Mouse (Mus musculus) CH12.LX (cell line): ENCODE results near the gene Xntrpc. TPM values are rescaled to one million over a fixed set of nuclear protein-coding genes. Genes with fewer than 3 reads are reported as not detected.

Experiments used
- DNase-seq: peaks from one replicate; pipeline ENCODE4 v3.0.0-alpha.2; 2013; ENCODE audit errors: extremely low read depth
- H3K27ac ChIP-seq: 2 replicates; pipeline ENCODE4 v1.5.1; 2012; ENCODE audit warnings: low read depth, mild to moderate bottlenecking, control low read depth, moderate library complexity; ENCODE audit not compliant: insufficient read depth
- H3K27me3 ChIP-seq: replicated peaks from 2 replicates; pipeline ENCODE3; 2012; ENCODE audit warnings: inconsistent platforms
- H3K36me3 ChIP-seq, 2 experiments: replicated peaks in 1 of 2; 2 replicates each; pipeline versions ENCODE3 to v1.6.1; 2012; ENCODE audit warnings: inconsistent platforms in 1 of 2, low read length in 1 of 2, mild to moderate bottlenecking in 1 of 2, mixed read lengths in 1 of 2, moderate library complexity in 1 of 2; ENCODE audit not compliant: control insufficient read depth in 1 of 2, insufficient read depth in 1 of 2
- H3K4me1 ChIP-seq, 2 experiments: 2 replicates each; pipeline ENCODE4 v1.6.1; 2012; ENCODE audit warnings: inconsistent platforms in 1 of 2, moderate library complexity in 1 of 2; ENCODE audit not compliant: insufficient read depth in 2 of 2, control insufficient read depth in 1 of 2
- H3K4me2 ChIP-seq: 2 replicates; pipeline ENCODE4 v1.6.1; 2012; ENCODE audit warnings: low read depth, mild to moderate bottlenecking, control low read depth; ENCODE audit not compliant: poor library complexity, insufficient read depth, severe bottlenecking
- H3K4me3 ChIP-seq, 3 experiments: fragments of 150-350 bp in 1 of 3; sonication (generic) in 1 of 3; replicated peaks in 1 of 3; 2 replicates each; pipeline versions ENCODE3 to v1.5.1; 2011 to 2012; ENCODE audit warnings: low read depth in 2 of 3, low read length in 2 of 3, mild to moderate bottlenecking in 2 of 3, moderate library complexity in 2 of 3, control low read depth in 1 of 3, improper control_type of control experiment in 1 of 3, inconsistent platforms in 1 of 3, mixed read lengths in 1 of 3; ENCODE audit not compliant: poor library complexity in 1 of 3
- H3K79me2 ChIP-seq: replicated peaks from 2 replicates; pipeline ENCODE4 v1.6.1; 2012; ENCODE audit warnings: mild to moderate bottlenecking, moderate library complexity; ENCODE audit not compliant: control insufficient read depth, poor library complexity, insufficient read depth, severe bottlenecking; ENCODE audit errors: extremely low read depth
- H3K9ac ChIP-seq: 2 replicates; pipeline ENCODE4 v1.6.1; 2012; ENCODE audit warnings: low read depth, mild to moderate bottlenecking, control low read depth, moderate library complexity; ENCODE audit not compliant: insufficient read depth
- H3K9me3 ChIP-seq: replicated peaks from 2 replicates; pipeline ENCODE3; 2012; ENCODE audit warnings: low read length, inconsistent platforms, mixed read lengths
- BHLHE40 ChIP-seq: IDR thresholded peaks from 2 replicates; pipeline ENCODE4 v1.6.1; 2011; ENCODE audit warnings: mild to moderate bottlenecking, low read depth, low read length, improper control_type of control experiment
- CHD1 ChIP-seq: IDR thresholded peaks from 2 replicates; pipeline ENCODE4 v1.6.1; 2012; ENCODE audit warnings: low read depth, low read length, improper control_type of control experiment, inconsistent platforms
- CHD2 ChIP-seq: IDR thresholded peaks from 2 replicates; pipeline ENCODE4 v1.6.1; 2011; ENCODE audit warnings: low read length, improper control_type of control experiment
- CTCF ChIP-seq, 2 experiments: IDR thresholded peaks in 1 of 2; conservative IDR thresholded peaks in 1 of 2; 2 replicates each; pipeline ENCODE4 v1.5.1; 2011 to 2012; ENCODE audit warnings: low read depth in 2 of 2, low read length in 2 of 2, improper control_type of control experiment in 1 of 2, inconsistent platforms in 1 of 2, mild to moderate bottlenecking in 1 of 2, moderate library complexity in 1 of 2
- E2F4 ChIP-seq: IDR thresholded peaks from 2 replicates; pipeline ENCODE4 v1.6.1; 2011; ENCODE audit warnings: low read depth, low read length, improper control_type of control experiment; ENCODE audit not compliant: insufficient replicate concordance
- EP300 ChIP-seq: IDR thresholded peaks from 2 replicates; pipeline ENCODE4 v1.6.1; 2011; ENCODE audit warnings: low read length, improper control_type of control experiment
- ETS1 ChIP-seq: conservative IDR thresholded peaks from 2 replicates; pipeline ENCODE4 v1.6.1; 2012; ENCODE audit warnings: low read depth, mild to moderate bottlenecking, inconsistent platforms, low read length, improper control_type of control experiment, moderate library complexity
- GABPA ChIP-seq: IDR thresholded peaks from 2 replicates; pipeline ENCODE4 v1.6.1; 2012; ENCODE audit warnings: low read depth, low read length, improper control_type of control experiment, inconsistent platforms; ENCODE audit not compliant: insufficient replicate concordance
- HCFC1 ChIP-seq: IDR thresholded peaks from 2 replicates; pipeline ENCODE4 v1.6.1; 2012; ENCODE audit warnings: low read depth, mild to moderate bottlenecking, inconsistent platforms, low read length, improper control_type of control experiment
- IRF4 ChIP-seq: IDR thresholded peaks from 2 replicates; pipeline ENCODE4 v1.6.1; 2014; ENCODE audit warnings: low read depth, mild to moderate bottlenecking, inconsistent platforms, low read length, improper control_type of control experiment
- JUN ChIP-seq: IDR thresholded peaks from 2 replicates; pipeline ENCODE4 v1.6.1; 2011; ENCODE audit warnings: low read depth, mild to moderate bottlenecking, low read length, improper control_type of control experiment, moderate library complexity; ENCODE audit not compliant: insufficient read depth
- KAT2A ChIP-seq: IDR thresholded peaks from 2 replicates; pipeline ENCODE4 v1.6.1; 2012; ENCODE audit warnings: low read length, improper control_type of control experiment, inconsistent platforms; ENCODE audit not compliant: insufficient replicate concordance
- MAFK ChIP-seq: IDR thresholded peaks from 2 replicates; pipeline ENCODE4 v1.6.1; 2011; ENCODE audit warnings: low read length, improper control_type of control experiment; ENCODE audit not compliant: insufficient replicate concordance
- MAZ ChIP-seq: IDR thresholded peaks from 2 replicates; pipeline ENCODE4 v1.6.1; 2012; ENCODE audit warnings: low read depth, mild to moderate bottlenecking, inconsistent platforms, low read length, improper control_type of control experiment, moderate library complexity
- MXI1 ChIP-seq: IDR thresholded peaks from 2 replicates; pipeline ENCODE4 v1.6.1; 2011; ENCODE audit warnings: mild to moderate bottlenecking, low read depth, low read length, improper control_type of control experiment
- MYC ChIP-seq: IDR thresholded peaks from 2 replicates; pipeline ENCODE4 v1.6.1; 2011; ENCODE audit warnings: low read depth, mild to moderate bottlenecking, improper control_type of control experiment, low read length
- NRF1 ChIP-seq: IDR thresholded peaks from 2 replicates; pipeline ENCODE4 v1.6.1; 2014; ENCODE audit warnings: low read depth, mild to moderate bottlenecking, inconsistent platforms, low read length, improper control_type of control experiment, moderate library complexity
- PAX5 ChIP-seq: IDR thresholded peaks from 2 replicates; pipeline ENCODE4 v1.6.1; 2012; ENCODE audit warnings: low read length, inconsistent platforms, mixed read lengths
- POLR2A ChIP-seq: IDR thresholded peaks from 2 replicates; pipeline ENCODE4 v1.6.1; 2011; ENCODE audit warnings: low read depth, mild to moderate bottlenecking, improper control_type of control experiment, low read length
- POLR2AphosphoS2 ChIP-seq: IDR thresholded peaks from 2 replicates; pipeline ENCODE4 v1.6.1; 2011; ENCODE audit warnings: low read depth, low read length, improper control_type of control experiment
- RAD21 ChIP-seq: IDR thresholded peaks from 2 replicates; pipeline ENCODE4 v1.6.1; 2011; ENCODE audit warnings: low read depth, mild to moderate bottlenecking, low read length, improper control_type of control experiment, moderate library complexity
- RCOR1 ChIP-seq: conservative IDR thresholded peaks from 2 replicates; pipeline ENCODE4 v1.6.1; 2012; ENCODE audit warnings: low read depth, mild to moderate bottlenecking, inconsistent platforms, low read length, improper control_type of control experiment
- SMC3 ChIP-seq: IDR thresholded peaks from 2 replicates; pipeline ENCODE4 v1.6.1; 2011; ENCODE audit warnings: low read depth, low read length, improper control_type of control experiment
- TBP ChIP-seq: conservative IDR thresholded peaks from 2 replicates; pipeline ENCODE4 v1.6.1; 2011; ENCODE audit warnings: low read depth, low read length, improper control_type of control experiment
- TCF12 ChIP-seq: IDR thresholded peaks from 2 replicates; pipeline ENCODE4 v1.6.1; 2014; ENCODE audit warnings: low read depth, mild to moderate bottlenecking, inconsistent platforms, low read length, improper control_type of control experiment
- USF1 ChIP-seq: IDR thresholded peaks from 2 replicates; pipeline ENCODE4 v1.6.1; 2014; ENCODE audit warnings: low read depth, mild to moderate bottlenecking, inconsistent platforms, low read length, improper control_type of control experiment
- USF2 ChIP-seq: conservative IDR thresholded peaks from 2 replicates; pipeline ENCODE4 v1.6.1; 2011; ENCODE audit warnings: low read depth, low read length, improper control_type of control experiment
- ZC3H11A ChIP-seq: IDR thresholded peaks from 2 replicates; pipeline ENCODE4 v1.6.1; 2012; ENCODE audit warnings: low read depth, mild to moderate bottlenecking, inconsistent platforms, low read length, improper control_type of control experiment
- ZMIZ1 ChIP-seq: IDR thresholded peaks from 2 replicates; pipeline ENCODE4 v1.6.1; 2012; ENCODE audit warnings: low read depth, mild to moderate bottlenecking, inconsistent platforms, low read length, improper control_type of control experiment
- dilution Hi-C: fragments of 300-500 bp; cut with MboI; formaldehyde crosslinking; loops from 2 replicates; pipeline ENCODE4 v1.14.3; 2020; ENCODE audit warnings: low sequenced_read_pairs; ENCODE audit not compliant: extremely low pct_unique_long_range_greater_than_20kb, extremely low pct_ligation_motif_present
- in situ Hi-C: fragments of 300-500 bp; cut with MboI; formaldehyde crosslinking; loops from 3 replicates; pipeline ENCODE4 v1.14.3; 2019; ENCODE audit warnings: low sequenced_read_pairs, low pct_ligation_motif_present, low pct_unique_long_range_greater_than_20kb, mixed read lengths
- polyA plus RNA-seq: library from polyadenylated mRNA; unstranded; fragments of >175 nt; gene quantifications from 2 replicates; pipeline ENCODE4 v1.2.1, GENCODE M21; 2012; ENCODE audit warnings: low read depth; ENCODE audit not compliant: insufficient read length
- total RNA-seq, 2 experiments: library from RNA; depleted of rRNA; stranded (reverse); fragments of 300-350 nt in 1 of 2; fragments of >200 nt in 1 of 2; gene quantifications; 2 replicates each; pipeline ENCODE4 v1.2.3; 2012 to 2014

The Xntrpc gene
- total and polyA plus RNA-seq, 3 experiments = 0.64 to 1.9 (median 1.7) TPM

DNA sequence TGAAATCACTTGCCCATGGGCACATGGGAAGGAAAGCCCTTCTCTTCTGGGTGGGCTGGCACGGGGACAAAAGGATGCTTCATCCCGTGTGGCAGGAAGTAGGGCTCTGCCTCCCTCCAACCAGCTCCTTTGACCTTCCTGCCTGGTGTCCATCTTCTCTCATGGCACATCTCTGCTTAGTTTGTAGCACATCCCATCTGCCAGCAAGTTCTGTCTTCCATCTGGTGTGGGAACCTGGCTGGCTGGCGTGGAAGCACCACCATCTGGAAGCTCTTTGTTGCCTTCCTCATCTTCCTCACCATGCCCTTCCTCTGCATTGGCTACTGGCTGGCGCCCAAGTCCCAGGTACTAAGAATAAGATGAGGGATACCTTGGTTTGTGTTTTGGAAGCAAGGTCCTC lies 21.8 kb downstream of the Xntrpc start:
- Histone ChIP-seq H3K4me3 (no peak overlapping the region), H3K9me3 (no peaks in the 10 kb centered on the region), H3K36me3 (peaks cover 39 to 85% of the 10 kb centered on the region in 2 experiments), H3K79me2 (no peaks in the 10 kb centered on the region)
- dilution Hi-C loops = no loop called here
- in situ Hi-C loops = loop anchor here (10.0 kb wide), 1 partner anchor 173 kb away; no protein-coding TSS in a partner anchor
- TF ChIP-seq ZC3H11A (no peak), NRF1 (no peak), MYC (no peak), POLR2A (no peak), BHLHE40 (no peak), MAFK (no peak), E2F4 (no peak), TCF12 (no peak), CHD2 (no peak), TBP (no peak), SMC3 (no peak), JUN (no peak), POLR2AphosphoS2 (no peak), PAX5 (no peak), ETS1 (no peak), ZMIZ1 (no peak)
- TF ChIP-seq, all 38 proteins: peak for 0
- H3K4me2 ChIP-seq = no peak overlapping the region
- no peak for DNase-seq
- no peak overlapping the region for H3K27ac ChIP-seq
- no peak overlapping the region for H3K9ac ChIP-seq
- no peaks in the 10 kb centered on the region for H3K27me3 ChIP-seq
- 0 out of 4 replicates have a peak, but pooled peaks cover 0 to 2% of the 10 kb centered on the region in 2 experiments for H3K4me1 ChIP-seq

DNA sequence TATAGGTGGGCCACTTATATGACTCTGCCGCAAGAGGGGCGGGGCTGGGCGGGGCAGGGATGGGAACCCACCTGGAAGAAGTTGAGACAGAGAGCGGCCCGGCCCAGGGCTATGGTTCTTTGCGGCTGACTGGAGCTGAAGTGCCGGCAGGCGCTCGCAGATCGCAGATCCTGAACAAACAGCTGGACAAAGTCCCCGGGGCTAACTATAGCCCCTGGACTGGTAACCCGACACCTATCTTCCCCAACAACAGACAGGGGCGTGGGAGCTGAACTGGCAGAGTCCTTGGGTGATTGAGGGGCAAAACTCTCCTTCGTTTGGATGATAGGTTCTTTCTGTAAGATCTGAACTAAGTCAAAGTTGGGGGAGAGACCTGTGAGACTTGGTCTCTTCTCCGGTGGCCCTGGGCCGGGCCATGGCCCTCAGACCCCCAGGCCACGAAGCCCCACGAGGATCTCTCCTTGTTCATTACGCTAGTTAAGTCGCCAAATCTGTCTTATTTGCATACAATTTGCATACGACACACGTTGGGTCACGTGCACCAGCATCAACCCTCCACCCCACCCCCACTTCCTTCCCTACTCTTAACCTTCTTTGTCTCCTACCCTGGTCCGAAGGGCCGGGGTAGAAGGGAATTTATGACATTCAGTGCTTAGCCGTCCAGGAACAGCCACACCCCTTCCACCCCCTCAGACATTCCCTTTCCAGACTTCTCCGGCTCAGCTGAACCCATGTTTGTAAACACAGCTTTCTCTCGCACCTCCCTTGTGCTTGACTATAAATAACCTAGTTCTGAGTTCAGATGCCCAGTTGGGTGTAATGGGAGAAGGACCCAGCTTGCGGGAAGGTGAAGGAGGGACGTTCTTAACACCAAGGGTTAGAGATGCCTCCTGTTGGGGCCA lies 34.5 kb downstream of the Xntrpc start:
- dilution Hi-C loops (no loop called here), in situ Hi-C loops (no loop called here)
- Histone ChIP-seq H3K27me3 (no peaks in the 10 kb centered on the region), H3K79me2 (no peaks in the 10 kb centered on the region), H3K4me3 (no peak overlapping the region), H3K4me2 (peak overlapping the region; percentile 18), H3K9me3 (no peaks in the 10 kb centered on the region), H3K36me3 (peaks cover 0 to 43% of the 10 kb centered on the region in 2 experiments), H3K27ac (no peak overlapping the region), H3K4me1 (peaks cover 0 to 25% of the 10 kb centered on the region in 2 experiments; a peak in 3 of 4 replicates), H3K9ac (no peak overlapping the region)
- peak; percentile 29 for DNase-seq
- no peak for TF ChIP-seq GABPA
- TF ChIP-seq HCFC1 = no peak
- no peak for TF ChIP-seq TBP
- TF ChIP-seq KAT2A = no peak
- TF ChIP-seq PAX5 = no peak
- no peak for TF ChIP-seq ETS1
- no peak for TF ChIP-seq MXI1
- no peak for TF ChIP-seq CHD2
- no peak for TF ChIP-seq ZMIZ1
- TF ChIP-seq RAD21 = no peak
- peak; percentile 41; the same call in 1 of the 2 replicates for TF ChIP-seq USF2
- TF ChIP-seq USF1 = peak; percentile 69
- TF ChIP-seq EP300 = no peak
- TF ChIP-seq CTCF (conservative IDR thresholded peaks at IDR 0.05 in 1 of 2, IDR thresholded peaks at IDR 0.05 in 1 of 2; ENCODE audit: low read depth in 2 of 2, low read length in 2 of 2) = no peak
- no peak for TF ChIP-seq RCOR1
- no peak for TF ChIP-seq POLR2A
- peak; percentile 97 for TF ChIP-seq BHLHE40
- TF ChIP-seq CHD1 = no peak
- no peak for TF ChIP-seq JUN
- no peak for TF ChIP-seq TCF12
- TF ChIP-seq E2F4 = no peak
- no peak for TF ChIP-seq IRF4
- TF ChIP-seq SMC3 = no peak
- TF ChIP-seq MAZ = no peak
- TF ChIP-seq MYC = no peak
